Mouse (Mus musculus): ENCODE measurements around the gene Mptx1.
A peak's percentile ranks its signal among the peaks of the same experiment; 100 is the strongest.
"Not testable (repeated sequence)": the region's sequence is repeated elsewhere in the genome, so short reads cannot be mapped to it uniquely, and the experiment has no call there.

Gene Mptx1

DNA sequence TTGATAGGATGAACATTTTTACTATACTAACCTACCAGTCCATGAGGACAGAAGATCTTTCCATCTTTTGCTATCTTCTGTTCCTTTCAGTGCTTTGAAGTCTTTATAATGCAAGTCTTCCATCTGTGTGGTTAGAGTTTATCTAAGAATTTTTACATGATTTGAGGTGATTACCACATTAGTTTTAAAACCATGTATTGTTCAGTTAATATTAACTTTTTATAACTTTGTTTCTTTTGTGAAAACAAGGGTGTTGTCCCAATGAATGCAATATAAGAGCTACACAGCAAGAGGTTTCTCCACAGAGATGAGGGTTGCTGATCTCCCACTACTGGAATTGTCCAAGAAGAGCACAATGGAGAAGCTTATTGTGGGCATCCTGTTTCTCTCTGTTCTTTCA is at the start of gene Mptx1:
Gene Mptx1, plus strand, starts transcription at position 301 of the 400 bp plus-strand sequence.
- DNase-seq (ENCODE audit: low read depth, low spot score): no peak

- DNase-seq (ENCODE audit: low read depth, low spot score): no peak
Observed at GRCm38 (mm10) chr1:174303162-174303561, 27.2 kb upstream of the Mptx1 start.

- peak; percentile 4 for DNase-seq (ENCODE audit: low read depth, low spot score)
Observed at GRCm38 (mm10) chr1:174317308-174317707, 13.0 kb upstream of the Mptx1 start.

- DNase-seq (ENCODE audit: low read depth, low spot score): not testable (repeated sequence)
Observed at GRCm38 (mm10) chr1:174353636-174354035, 23.3 kb downstream of the Mptx1 start.

- DNase-seq (ENCODE audit: low read depth, low spot score): no peak
Observed at GRCm38 (mm10) chr1:174354640-174355039, 24.3 kb downstream of the Mptx1 start.

- DNase-seq (ENCODE audit: low read depth, low spot score): no peak
Observed at GRCm38 (mm10) chr1:174364882-174365451, 34.6 kb downstream of the Mptx1 start, which contains the start of gene Olfr417. Olfr417 (plus strand) TSS chr1:174365122.

- no peak for DNase-seq (ENCODE audit: low read depth, low spot score)
Observed at GRCm38 (mm10) chr1:174373799-174374198, 43.5 kb downstream of the Mptx1 start.
